In the genomic region with DNA sequence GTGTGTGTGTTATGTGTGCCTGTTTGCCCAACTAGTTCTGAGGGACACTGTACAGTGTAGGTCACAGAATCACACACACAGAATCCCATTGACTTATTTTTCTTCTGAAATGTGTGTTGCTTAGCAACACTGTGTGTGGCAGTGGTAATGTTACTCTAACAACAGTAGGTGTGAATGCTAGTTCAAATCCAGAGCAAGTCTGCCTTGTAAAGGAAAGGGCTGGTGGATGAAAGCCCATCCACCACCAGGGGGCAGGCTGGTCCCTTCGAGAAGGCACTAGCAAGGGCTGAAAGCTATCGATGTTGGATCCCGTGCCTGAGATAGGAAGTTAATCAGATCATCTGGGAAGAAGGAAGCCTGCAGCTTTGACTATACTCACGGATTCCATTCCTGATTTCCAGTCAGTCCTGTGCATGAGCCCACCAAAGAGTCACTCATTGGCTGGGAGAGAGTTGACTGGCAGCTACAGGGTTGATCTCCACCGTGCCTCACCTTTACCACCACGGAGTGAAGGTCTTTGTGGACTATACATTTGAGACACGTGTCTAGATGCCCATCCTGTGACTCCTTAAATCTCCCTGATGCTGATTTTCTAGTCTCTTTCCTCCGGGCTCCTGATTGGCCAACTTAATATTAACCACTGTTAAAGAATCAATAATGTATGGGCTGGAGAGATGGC, we compare ENCODE assay signal across 9 mouse cellular contexts. TPM values are rescaled to one million over a fixed set of nuclear protein-coding genes. Genes with fewer than 3 reads are reported as not detected.
DNase-seq lines count a peak whose midpoint lies in the region; ATAC-seq and TF ChIP-seq lines count a peak whose summit lies in the region.
"Had no signal": no experiment of that assay in that cellular context is flagged by ENCODE, and none has a peak within 500 bp of the region (broad histone marks: within the 10 kb centered on the region; RNA-seq: fewer than 3 reads in every experiment).

No protein-coding gene starts in this region.

- DNase-seq in MN1 (ENCODE audit: low spot score): peak; percentile 81
- DNase-seq in cerebellum, adult 2 months: peak; percentile 66 to 75
- peak; percentile 87 for DNase-seq in forelimb bud, embryonic 11.5 days (ENCODE audit: low read depth, low spot score)
- peak; percentile 93 to 94 for DNase-seq in layer of hippocampus, postnatal 10 days (ENCODE audit: low spot score in 2 of 2)
- peak; percentile 94 for DNase-seq in lung, postnatal 14 days
- DNase-seq in retina, embryonic 14.5 days (ENCODE audit: low spot score): peak; percentile 93
- DNase-seq in thymus, postnatal 36 days: peak; percentile 65 to 74

- no peak for TF ChIP-seq POLR2A in cerebellum, adult 2 months (IDR thresholded peaks at IDR 0.05; ENCODE audit: borderline replicate concordance, insufficient read depth, low read length)

- H3K27ac ChIP-seq in cerebellum, adult 2 months (ENCODE audit: insufficient read depth, low read length): no peak overlapping the region
- H3K27ac ChIP-seq in hindbrain, embryonic 13.5 days: no peak overlapping the region
- H3K27ac ChIP-seq: macrophage had no signal

- H3K4me1 ChIP-seq in cerebellum, adult 2 months (ENCODE audit: control insufficient read depth, insufficient read depth, low read length): no peaks in the 10 kb centered on the region
- H3K4me1 ChIP-seq in hindbrain, embryonic 13.5 days (replicated peaks): no peaks in the 10 kb centered on the region; the same call in 1 of the 2 replicates

- H3K9ac ChIP-seq in hindbrain, embryonic 13.5 days: no peak overlapping the region

- peak; percentile 66 for ATAC-seq in hindbrain, embryonic 13.5 days (ENCODE audit: low FRiP score)

- no peaks in the 10 kb centered on the region for H3K9me3 ChIP-seq in hindbrain, embryonic 13.5 days

- no peak overlapping the region for H3K4me3 ChIP-seq in cerebellum, adult 2 months (replicated peaks; ENCODE audit: insufficient read depth, low read depth, low read length)
- no peak overlapping the region for H3K4me3 ChIP-seq in hindbrain, embryonic 13.5 days

- no peaks in the 10 kb centered on the region; the same call in 1 of the 2 replicates for H3K27me3 ChIP-seq in cerebellum, adult 2 months (ENCODE audit: control insufficient read depth, insufficient read depth, low read length)
- H3K27me3 ChIP-seq in hindbrain, embryonic 13.5 days: no peaks in the 10 kb centered on the region

- TF ChIP-seq CTCF in cerebellum, adult 2 months (IDR thresholded peaks at IDR 0.05; ENCODE audit: borderline replicate concordance, insufficient read depth, low read depth, low read length): peak; percentile 77

- WGBS in cerebellum, adult 2 months: 32% methylated on average over 8 of the region's 8 CpGs
- 36% methylated on average over 8 of the region's 8 CpGs for WGBS in hindbrain, embryonic 13.5 days

- no peak overlapping the region for H3K4me2 ChIP-seq in hindbrain, embryonic 13.5 days

- no peaks in the 10 kb centered on the region for H3K36me3 ChIP-seq in hindbrain, embryonic 13.5 days

RNA-seq across cellular contexts. Expression of a gene that starts 38.7 kb away (rescaled TPM):
- polyA plus RNA-seq in cerebellum, adult 2 months (2012; rRNA removed): 48.4 and 50.4 TPM in 2 replicates
- polyA plus RNA-seq in hindbrain, embryonic 13.5 days (2015; fragmentation: Nextera tagmentation; extraction: Ambion mirVana): 25.8 and 26.5 TPM in 2 replicates
- 10 to 100 TPM; 52.1 to 57.5 TPM for total RNA-seq in layer of hippocampus, postnatal 10 days (2021)
